Mouse (Mus musculus) cerebellum, postnatal 4 days (tissue): ENCODE results near the gene Serpina1f.
A peak's percentile ranks its signal among the peaks of the same experiment; 100 is the strongest.
"Not testable (repeated sequence)": the region's sequence is repeated elsewhere in the genome, so short reads cannot be mapped to it uniquely, and the experiment has no call there.

Experiments
- DNase-seq, 2 experiments: peaks; one replicate each; pipeline ENCODE4 v3.0.0; 2022; ENCODE audit warnings: low spot score in 2 of 2, mixed read lengths in 1 of 2

Serpina1f gene

GRCm38 (mm10) chr12:103695429-103695828 is at the start of gene Serpina1f:
Serpina1f (minus strand) TSS chr12:103695529.
- no peak for DNase-seq

GRCm38 (mm10) chr12:103737791-103738580 is 42.7 kb upstream of the Serpina1f start:
- not testable (repeated sequence) for DNase-seq

GRCm38 (mm10) chr12:103735566-103735965 is 40.2 kb upstream of the Serpina1f start:
- DNase-seq: not testable (repeated sequence)

- not testable (repeated sequence) for DNase-seq
Measured at GRCm38 (mm10) chr12:103735101-103735500, 39.8 kb upstream of the Serpina1f start.

GRCm38 (mm10) chr12:103711537-103711936 is 16.2 kb upstream of the Serpina1f start:
- DNase-seq: no peak

- DNase-seq: no peak
Measured at GRCm38 (mm10) chr12:103710405-103710804, 15.1 kb upstream of the Serpina1f start.

GRCm38 (mm10) chr12:103706113-103706512 is 10.8 kb upstream of the Serpina1f start:
- DNase-seq: no peak

- DNase-seq: no peak
Measured at GRCm38 (mm10) chr12:103705547-103705946, 10.2 kb upstream of the Serpina1f start.

GRCm38 (mm10) chr12:103700144-103700750 is 4.9 kb upstream of the Serpina1f start:
- no peak for DNase-seq

- no peak for DNase-seq
Measured at GRCm38 (mm10) chr12:103688221-103688814, 7.0 kb downstream of the Serpina1f start.

- no peak for DNase-seq
Measured at GRCm38 (mm10) chr12:103687021-103687420, 8.3 kb downstream of the Serpina1f start.

- no peak for DNase-seq
Measured at GRCm38 (mm10) chr12:103686050-103686449, 9.3 kb downstream of the Serpina1f start.

GRCm38 (mm10) chr12:103685386-103685785 is 9.9 kb downstream of the Serpina1f start:
- DNase-seq: no peak

GRCm38 (mm10) chr12:103683775-103684174 is 11.6 kb downstream of the Serpina1f start:
- no peak for DNase-seq

GRCm38 (mm10) chr12:103681739-103682138 is 13.6 kb downstream of the Serpina1f start:
- no peak for DNase-seq

GRCm38 (mm10) chr12:103681169-103681568 is 14.2 kb downstream of the Serpina1f start:
- DNase-seq: no peak

- not testable (repeated sequence) for DNase-seq
Measured at GRCm38 (mm10) chr12:103679853-103680252, 15.5 kb downstream of the Serpina1f start.

- no peak for DNase-seq
Measured at GRCm38 (mm10) chr12:103676039-103676438, 19.3 kb downstream of the Serpina1f start, which contains the start of gene Serpina16. Serpina16 (minus strand) TSS chr12:103676139.

- DNase-seq: no peak
Measured at GRCm38 (mm10) chr12:103673179-103673578, 22.1 kb downstream of the Serpina1f start.

- no peak for DNase-seq
Measured at GRCm38 (mm10) chr12:103671483-103671882, 23.8 kb downstream of the Serpina1f start.

- DNase-seq: no peak
Measured at GRCm38 (mm10) chr12:103670964-103671363, 24.4 kb downstream of the Serpina1f start.

GRCm38 (mm10) chr12:103670344-103670743 is 25.0 kb downstream of the Serpina1f start:
- DNase-seq: peak in 1 of 2 experiments; percentile 20

- no peak for DNase-seq
Measured at GRCm38 (mm10) chr12:103665286-103665685, 30.0 kb downstream of the Serpina1f start.
